Mouse (Mus musculus) frontal cortex, postnatal 14 days (tissue): ENCODE results near the gene Olfr509.
"Not testable (repeated sequence)": the region's sequence is repeated elsewhere in the genome, so short reads cannot be mapped to it uniquely, and the experiment has no call there.

Experiments
- DNase-seq, 2 experiments: peaks; one replicate each; pipeline ENCODE4 v3.0.0; 2022; ENCODE audit warnings: low spot score in 2 of 2

Gene Olfr509

DNA sequence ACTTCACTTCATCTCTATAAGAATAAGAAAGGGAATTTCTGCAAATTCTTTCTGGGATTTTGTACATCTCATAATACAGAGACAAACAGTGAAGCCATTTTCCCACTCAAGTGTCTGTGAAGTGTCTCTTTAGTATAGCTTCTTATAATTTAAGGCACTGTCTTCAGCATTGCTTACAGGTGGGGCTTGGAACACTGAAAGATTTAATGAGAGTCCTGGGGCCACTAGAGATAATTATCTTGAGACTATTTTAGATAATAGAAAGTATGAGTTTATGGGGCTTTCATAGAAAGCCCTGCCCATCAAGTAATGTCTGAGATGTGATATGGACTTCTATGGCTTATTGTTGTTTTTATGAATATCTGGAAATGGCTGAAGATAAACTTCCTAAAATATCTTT, at the start of gene Olfr509:
Olfr509 (minus strand) TSS at position 101 of the 400 bp plus-strand sequence.
- no peak for DNase-seq

DNA sequence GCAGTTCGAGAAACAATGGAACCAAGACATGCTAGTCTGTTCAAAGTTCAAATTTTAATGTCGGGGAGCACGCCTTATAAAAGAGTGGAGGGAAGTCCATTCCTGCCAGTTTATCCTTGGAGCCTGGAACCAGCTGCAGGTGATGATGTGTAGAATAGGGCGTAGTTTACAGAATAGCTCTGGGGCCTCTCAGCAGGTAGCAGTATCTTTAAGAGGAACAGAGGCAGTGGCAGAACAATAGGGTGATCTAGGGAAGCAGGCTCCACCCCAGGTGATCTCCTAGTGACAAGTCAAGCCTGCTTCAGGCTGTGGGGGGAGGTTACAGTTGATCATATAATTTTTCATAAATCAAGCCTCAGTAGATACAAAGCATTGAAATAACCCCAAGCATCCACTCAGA, 27.2 kb upstream of the Olfr509 start:
- DNase-seq = no peak

DNA sequence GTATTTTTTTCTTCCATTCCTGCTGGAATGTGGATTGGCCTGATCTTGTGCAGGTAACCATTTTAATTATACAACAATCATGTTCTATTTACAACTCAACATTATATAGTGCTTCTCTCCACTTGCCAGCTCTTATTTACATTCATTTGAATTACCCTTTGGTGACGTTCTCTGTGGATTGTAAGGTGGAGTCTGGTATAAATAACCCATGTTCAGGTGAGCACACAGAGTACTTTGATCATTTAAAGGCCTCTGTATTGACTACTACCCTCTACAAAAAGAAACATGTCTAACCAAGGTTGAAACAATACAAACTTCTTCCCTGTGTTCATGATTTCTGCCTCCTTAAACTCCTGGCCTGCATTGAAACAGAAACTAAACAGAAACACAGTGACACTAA, 19.4 kb upstream of the Olfr509 start:
- no peak for DNase-seq

DNA sequence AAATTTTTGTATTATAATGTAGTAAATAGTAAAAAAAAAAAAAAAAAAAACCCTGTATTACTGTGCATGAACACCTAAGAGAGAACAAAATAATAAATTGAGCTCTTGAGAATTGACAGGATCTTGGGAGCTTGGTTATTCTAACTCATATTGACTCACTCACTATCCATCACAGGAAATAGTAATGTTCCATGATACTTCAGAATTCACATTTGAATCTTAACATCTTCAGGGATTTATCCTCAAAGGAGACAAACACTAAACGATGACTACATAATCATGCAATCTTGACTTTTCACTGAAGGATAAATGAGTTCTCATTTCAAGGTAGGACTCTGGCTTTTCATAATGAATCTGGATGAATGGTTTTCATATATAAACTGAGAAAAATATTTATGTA, 14.4 kb upstream of the Olfr509 start, which contains the start of gene Olfr510:
Olfr510 (plus strand) TSS at position 301 of the 400 bp plus-strand sequence.
- no peak for DNase-seq

DNA sequence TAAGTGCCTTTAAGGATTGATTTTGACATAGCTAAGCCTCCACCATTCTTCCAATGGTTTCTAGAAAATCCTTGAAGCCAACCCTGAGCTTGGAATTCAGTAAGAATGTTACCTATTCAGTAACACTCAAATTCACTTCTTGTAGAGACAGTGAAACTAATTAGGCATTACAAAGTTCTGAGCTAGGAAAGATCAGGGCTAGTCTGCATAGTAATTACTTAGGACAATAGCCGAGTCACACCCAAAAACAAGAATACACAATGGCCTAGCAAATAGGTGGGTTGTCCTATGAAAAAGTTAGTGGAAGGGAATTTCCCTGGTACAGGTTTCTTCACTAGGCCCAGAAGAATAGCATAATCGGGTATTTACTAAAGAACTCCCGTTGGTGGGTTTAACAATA, 10.7 kb upstream of the Olfr509 start:
- no peak for DNase-seq

DNA sequence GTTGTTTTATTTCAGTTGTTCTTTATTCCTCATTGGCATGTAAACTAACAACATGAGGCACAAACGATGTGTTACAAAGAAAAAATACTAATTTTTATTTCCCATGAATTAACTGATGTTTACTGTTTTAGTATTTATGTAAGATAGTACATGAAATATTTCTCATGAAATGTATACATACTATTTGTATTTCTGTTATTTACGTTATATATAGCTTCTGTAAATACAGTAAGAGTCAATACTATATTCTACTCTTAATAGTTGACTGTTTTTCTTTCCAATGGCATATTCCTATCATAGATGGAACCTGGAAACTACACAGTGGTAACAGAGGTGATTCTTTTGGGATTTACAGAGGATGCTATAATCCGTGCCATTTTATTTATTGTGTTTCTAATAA, 22.0 kb downstream of the Olfr509 start, which contains the start of gene Olfr508:
Olfr508 (plus strand) TSS at position 301 of the 400 bp plus-strand sequence.
- no peak for DNase-seq

DNA sequence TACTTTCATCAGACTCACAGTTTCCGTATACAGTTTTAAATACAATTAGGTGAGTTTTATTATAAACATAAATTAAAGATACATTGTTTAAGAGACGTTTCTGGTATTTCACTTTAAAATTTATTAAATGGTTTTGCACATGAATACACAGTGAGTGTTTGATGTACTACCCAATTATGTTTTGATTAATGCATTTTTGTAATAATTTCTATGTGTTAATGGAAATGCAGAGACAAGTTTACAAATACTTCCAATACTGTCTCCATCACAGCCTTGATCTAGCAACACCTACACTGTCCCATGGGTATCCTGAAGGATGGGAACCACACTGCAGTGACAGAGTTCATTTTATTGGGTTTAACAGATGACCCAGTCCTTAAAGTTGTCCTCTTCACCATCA, 30.2 kb downstream of the Olfr509 start, which contains the start of gene Olfr507:
Olfr507 (plus strand) TSS at position 301 of the 400 bp plus-strand sequence.
- DNase-seq = no peak

DNA sequence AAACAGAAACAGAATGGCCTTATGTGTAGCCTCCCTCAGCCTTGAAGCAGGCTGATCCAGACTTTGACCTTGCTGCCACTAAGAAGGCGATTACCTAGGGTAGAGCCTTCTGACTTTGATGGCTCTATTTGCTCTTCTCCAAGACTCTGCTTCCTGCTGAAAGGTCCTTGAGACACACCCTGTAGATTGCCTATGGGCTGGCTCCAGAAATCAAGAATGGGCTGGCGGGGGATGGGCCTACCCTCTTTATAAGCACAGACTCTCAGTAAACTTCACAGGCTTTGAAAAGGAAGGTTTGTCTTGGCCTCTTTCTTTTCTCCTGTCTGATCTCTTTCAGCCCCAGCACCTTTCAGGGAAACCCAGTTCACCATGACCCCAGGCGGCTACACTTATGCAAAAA, 34.9 kb downstream of the Olfr509 start:
- DNase-seq = not testable (repeated sequence)

DNA sequence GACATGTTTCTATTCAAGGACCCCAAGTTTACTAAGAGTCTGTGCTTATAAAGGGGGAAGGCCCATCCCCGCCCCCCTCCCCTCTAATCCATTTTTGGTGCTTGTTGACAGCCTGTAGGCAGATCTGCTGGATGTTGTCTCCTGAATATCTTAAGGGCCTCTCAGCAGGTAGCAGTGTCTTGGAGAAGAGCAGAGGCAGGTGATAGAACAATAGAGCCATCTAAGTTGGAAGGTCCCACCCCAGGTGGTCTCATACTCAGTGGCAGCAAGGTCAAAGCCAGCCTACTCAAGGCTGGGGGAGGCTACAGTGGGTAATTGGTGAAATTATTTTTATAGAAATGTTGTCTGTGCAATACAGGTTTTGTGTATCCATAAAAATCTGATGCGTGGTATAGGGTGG, 37.6 kb downstream of the Olfr509 start:
- DNase-seq = no peak

DNA sequence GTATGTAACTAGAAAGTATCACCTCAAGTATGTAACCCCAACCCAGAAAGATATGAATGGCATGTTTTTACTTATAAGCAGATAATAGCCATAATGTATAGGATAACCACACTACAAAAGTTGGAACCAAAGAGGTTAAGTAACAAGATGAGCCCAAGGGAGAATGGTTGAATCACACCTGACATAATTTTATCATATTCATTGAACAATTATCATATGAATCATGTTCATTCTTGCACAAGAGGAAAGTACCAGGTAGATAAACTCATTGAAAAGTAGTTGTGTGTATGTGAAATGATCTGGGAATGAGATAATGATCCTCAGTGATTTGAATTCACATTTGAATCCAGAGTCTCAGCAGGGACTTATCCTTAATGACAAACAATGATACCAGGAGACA, 41.2 kb downstream of the Olfr509 start, which contains the start of gene Olfr506:
Olfr506 (plus strand) TSS at position 301 of the 400 bp plus-strand sequence.
- DNase-seq = no peak

DNA sequence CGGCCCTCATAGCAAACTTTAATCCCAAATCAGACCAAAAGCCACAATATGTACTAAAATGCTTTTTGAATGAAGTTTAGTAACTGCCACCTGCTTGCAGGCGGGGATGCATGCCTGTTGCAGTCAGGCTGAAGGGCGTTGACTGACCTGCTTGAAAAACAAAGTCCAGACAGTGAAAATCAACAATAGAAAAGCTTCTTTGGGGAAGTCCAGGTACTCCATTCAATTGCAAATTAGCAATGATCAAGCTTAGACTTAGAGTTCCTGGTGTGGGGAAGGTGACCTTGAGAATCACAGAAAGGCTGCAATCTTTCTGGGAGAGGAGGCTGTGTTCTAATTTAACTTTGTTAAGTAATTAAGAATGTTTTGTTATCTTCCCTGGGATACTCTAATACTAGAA, 49.8 kb downstream of the Olfr509 start:
- not testable (repeated sequence) for DNase-seq
